Mouse (Mus musculus): Measurements from ENCODE around the gene Tcap.

DNA sequence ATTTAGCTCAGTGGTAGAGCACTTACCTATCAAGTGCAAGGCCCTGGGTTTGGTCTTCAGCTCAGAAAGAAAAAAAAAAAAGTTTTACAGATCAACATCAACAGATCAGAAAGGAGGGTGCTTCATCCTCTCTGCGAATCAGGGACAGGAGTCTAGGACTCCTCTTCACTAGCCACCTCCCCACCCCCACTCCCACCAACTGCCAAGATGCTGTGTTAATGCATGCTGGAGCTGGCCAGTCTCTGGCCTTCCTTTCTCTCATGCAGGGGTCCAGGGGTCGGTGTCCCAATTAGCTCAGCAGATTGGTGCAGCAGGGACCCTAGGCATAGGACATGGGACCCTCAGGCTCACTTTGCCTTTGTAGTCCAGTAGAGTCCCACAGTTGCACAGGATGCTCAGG is 13.0 kb upstream of the Tcap start:
- TF ChIP-seq EP300 (IDR thresholded peaks at IDR 0.05; ENCODE audit: low read length) (no peak), TCF12 (IDR thresholded peaks at IDR 0.05; ENCODE audit: low read depth, low read length) (no peak), CTCF (conservative IDR thresholded peaks at IDR 0.05 in 1 of 2, IDR thresholded peaks at IDR 0.05 in 1 of 2; ENCODE audit: low read depth in 2 of 2, low read length in 2 of 2) (no peak), MXI1 (IDR thresholded peaks at IDR 0.05; ENCODE audit: low read depth, low read length) (no peak), GABPA (IDR thresholded peaks at IDR 0.05; ENCODE audit: insufficient replicate concordance, low read depth, low read length) (no peak), RAD21 (IDR thresholded peaks at IDR 0.05; ENCODE audit: low read depth, low read length) (no peak), SMC3 (IDR thresholded peaks at IDR 0.05; ENCODE audit: low read depth, low read length) (no peak), KAT2A (IDR thresholded peaks at IDR 0.05; ENCODE audit: insufficient replicate concordance, low read length) (no peak), E2F4 (IDR thresholded peaks at IDR 0.05; ENCODE audit: insufficient replicate concordance, low read depth, low read length) (no peak), ZNF384 (IDR thresholded peaks at IDR 0.05; ENCODE audit: low read depth, low read length) (no peak), POLR2A (IDR thresholded peaks at IDR 0.05; ENCODE audit: low read depth, low read length) (no peak)
